Mouse (Mus musculus) E14TG2a.4 (cell line): ENCODE results near the gene Tax1bp1.

ENCODE experiments used
- CTCF ChIP-seq: conservative IDR thresholded peaks from 2 replicates; pipeline ENCODE4 v1.5.1; 2014; ENCODE audit warnings: low read length
- NANOG ChIP-seq: IDR thresholded peaks from 2 replicates; pipeline ENCODE4 v1.6.1; 2014; ENCODE audit warnings: borderline replicate concordance, low read length, mixed read lengths
- POU5F1 ChIP-seq: IDR thresholded peaks from 2 replicates; pipeline ENCODE4 v1.6.1; 2014; ENCODE audit warnings: low read length, borderline replicate concordance

- no peak for TF ChIP-seq CTCF
- TF ChIP-seq NANOG = no peak
- no peak for TF ChIP-seq POU5F1
Measured at GRCm38 (mm10) chr6:52779546-52779945, 66.0 kb downstream of the Tax1bp1 start.
